Mouse (Mus musculus) adrenal gland, adult 2 months (tissue): ENCODE data around the gene Prap1. TPM values are rescaled to one million over a fixed set of nuclear protein-coding genes. Genes with fewer than 3 reads are reported as not detected.
"Not testable (repeated sequence)": the region's sequence is repeated elsewhere in the genome, so short reads cannot be mapped to it uniquely, and the experiment has no call there.

Experiments used
- DNase-seq: peaks from one replicate; pipeline ENCODE4 v3.0.0; 2021
- polyA plus RNA-seq: library from polyadenylated mRNA; depleted of rRNA; stranded (reverse); fragments of >200 nt; gene quantifications from 2 replicates; pipeline ENCODE4 v1.2.3, GENCODE M21; 2012
- total RNA-seq, 2 experiments: library from RNA; stranded (reverse); gene quantifications; 2 replicates each; pipeline ENCODE4 v1.2.3; 2021

Gene Prap1
- total and polyA plus RNA-seq, 3 experiments: not detected

- DNase-seq: no peak
Observed at GRCm38 (mm10) chr7:140082242-140082678, 10.9 kb upstream of the Prap1 start, which contains the start of gene Caly. Gene Caly, minus strand, starts transcription at chr7:140082548.

DNA sequence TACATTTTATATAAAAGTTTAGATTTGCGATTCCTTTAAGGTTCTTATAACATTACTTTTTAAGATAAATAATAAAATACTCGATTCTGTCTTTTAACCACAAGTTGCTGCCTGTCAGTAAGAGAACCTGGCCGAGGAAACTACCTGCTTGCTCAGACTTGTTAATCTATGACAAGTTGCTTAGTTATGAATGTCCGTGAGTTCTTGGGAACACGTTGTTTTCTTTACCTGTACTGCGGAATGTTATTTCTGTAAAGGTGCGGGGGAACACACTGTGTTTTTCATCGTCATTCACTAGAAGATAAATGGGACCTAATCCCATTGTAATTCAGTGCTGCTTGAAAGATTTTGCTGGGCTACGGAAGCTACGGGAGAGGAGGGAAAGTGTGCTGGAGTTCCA is 2.6 kb upstream of the Prap1 start:
- DNase-seq: no peak

GRCm38 (mm10) chr7:140094954-140095353 is 1.8 kb downstream of the Prap1 start:
- no peak for DNase-seq

DNA sequence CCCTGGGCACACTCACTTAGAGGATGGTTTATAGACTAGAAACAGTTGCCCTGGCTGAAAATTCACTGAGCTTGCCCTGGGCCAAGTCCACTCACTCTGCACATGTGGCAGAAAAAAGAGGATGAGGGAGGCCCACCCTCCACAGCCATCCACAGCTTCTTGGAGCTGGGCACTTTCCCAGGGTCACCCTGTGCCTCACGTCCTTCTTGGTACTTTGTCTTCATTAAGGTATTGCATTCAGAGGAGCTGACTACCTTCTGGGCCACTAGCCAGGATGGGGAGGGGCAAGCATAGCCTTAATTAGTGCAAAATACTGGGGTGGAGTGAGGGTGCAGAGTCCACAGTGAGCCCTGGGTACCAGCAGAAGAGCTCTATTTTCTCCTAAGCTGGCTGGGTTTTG is 2.4 kb downstream of the Prap1 start:
- DNase-seq: no peak

DNA sequence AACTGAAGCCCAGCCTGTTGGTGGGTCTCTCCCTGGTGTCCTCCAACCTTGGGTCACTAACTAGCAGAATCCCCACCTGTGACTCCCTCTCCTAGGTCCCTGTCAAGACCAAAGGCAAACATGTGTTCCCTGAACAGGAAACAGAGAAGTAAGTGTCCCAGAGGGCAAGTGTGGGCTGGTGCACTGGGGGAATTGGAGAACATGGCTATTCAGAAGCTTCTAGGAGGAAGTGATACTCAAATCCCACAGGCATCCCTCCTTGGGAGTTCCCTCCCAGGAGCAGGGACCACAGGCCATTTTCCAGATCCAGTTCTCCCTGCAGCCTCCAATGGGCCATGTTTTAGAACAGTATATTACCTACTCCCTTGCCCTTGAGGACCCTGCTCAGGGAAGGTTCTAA is 2.9 kb downstream of the Prap1 start:
- DNase-seq: no peak

DNA sequence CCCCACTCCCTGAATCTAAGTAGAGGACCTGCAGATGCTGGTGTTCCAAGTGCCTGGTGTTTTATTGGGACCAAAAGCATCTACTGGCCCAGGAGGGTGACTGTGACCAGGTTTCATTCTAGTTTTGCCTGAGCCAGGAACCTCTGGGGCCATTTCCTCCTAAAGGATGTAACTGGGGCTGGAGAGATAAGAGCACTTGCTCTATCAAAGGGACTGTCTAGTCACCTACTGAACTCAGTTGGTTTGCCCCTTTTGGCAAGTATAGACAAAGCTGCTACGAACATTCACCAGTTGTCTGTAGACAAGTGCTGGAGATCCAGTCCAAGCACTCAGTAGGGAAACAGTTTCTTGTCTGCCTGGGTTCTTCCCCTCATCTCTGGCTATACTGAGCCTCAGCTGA is 5.3 kb downstream of the Prap1 start:
- DNase-seq: no peak

- DNase-seq: no peak
Observed at GRCm38 (mm10) chr7:140101498-140101897, 8.3 kb downstream of the Prap1 start.

DNA sequence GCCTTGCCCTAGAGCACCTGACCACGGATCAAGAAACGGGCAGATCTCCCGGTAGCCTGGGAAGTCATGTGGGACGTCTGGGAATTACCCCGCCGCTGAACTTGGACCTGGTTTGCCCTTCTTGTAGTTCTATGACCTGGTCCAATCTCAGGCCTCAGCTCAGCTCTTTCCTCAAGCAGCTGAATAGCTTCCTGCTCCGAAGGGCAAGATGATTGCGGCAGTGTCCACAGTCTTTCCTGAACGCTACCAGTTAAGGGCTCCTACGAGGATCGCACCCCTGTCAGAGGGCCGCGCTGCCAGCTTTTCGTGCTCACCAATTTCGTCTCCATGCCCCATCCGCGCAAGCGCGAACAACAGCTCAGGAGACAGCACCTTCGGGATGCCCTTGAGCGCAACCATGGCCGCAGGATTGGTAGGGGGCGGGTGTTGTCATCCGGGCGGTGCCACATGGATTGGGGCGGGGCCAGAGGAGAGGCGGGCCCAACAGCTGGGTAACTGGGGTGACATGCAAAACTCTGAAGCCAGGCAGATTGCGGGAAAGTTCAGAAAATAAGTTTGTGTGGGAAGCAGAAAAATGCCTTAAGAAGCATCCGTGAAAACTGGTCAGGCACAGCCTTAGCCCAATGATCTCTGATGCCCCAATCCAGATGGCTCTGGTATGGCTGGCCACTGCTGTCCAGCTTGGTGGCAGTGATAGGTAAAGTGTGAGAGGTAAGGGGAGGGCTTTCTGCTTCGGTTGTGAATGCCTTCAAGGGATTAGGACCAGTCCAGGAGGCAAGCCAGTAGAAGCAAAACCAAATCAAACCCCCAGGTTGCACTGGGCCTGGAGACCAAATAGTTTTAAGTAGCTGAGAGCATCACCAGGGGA is 9.0 kb downstream of the Prap1 start, which contains the start of gene Fuom:
Fuom (minus strand) TSS at position 449 of the 868 bp plus-strand sequence.
- DNase-seq: peak; percentile 97

- peak; percentile 73 for DNase-seq
Observed at GRCm38 (mm10) chr7:140104009-140104408, 10.8 kb downstream of the Prap1 start.

DNA sequence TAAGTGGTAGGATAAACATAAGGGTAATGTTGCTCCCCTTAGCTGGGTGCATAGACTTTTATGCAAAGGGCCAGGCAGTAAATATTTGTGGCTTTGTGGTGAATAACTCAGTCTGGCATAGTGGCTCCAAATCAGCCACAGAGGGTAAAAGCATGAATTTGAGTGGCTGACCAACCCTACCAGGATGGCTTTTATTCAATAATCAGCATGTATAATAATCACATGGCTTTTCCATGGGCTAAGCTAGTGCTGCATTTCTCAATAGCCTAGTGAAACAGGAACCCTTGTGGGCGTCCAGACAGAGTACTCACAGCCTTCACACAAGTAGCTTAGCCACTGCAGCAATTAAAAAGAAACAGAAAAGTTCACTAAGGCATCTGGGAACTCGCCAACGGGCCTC is 18.7 kb downstream of the Prap1 start:
- no peak for DNase-seq

GRCm38 (mm10) chr7:140115583-140116328 is 22.6 kb downstream of the Prap1 start, which contains the start of gene Paox:
Gene Paox, plus strand, starts transcription at chr7:140115799.
- DNase-seq: peak; percentile 86

DNA sequence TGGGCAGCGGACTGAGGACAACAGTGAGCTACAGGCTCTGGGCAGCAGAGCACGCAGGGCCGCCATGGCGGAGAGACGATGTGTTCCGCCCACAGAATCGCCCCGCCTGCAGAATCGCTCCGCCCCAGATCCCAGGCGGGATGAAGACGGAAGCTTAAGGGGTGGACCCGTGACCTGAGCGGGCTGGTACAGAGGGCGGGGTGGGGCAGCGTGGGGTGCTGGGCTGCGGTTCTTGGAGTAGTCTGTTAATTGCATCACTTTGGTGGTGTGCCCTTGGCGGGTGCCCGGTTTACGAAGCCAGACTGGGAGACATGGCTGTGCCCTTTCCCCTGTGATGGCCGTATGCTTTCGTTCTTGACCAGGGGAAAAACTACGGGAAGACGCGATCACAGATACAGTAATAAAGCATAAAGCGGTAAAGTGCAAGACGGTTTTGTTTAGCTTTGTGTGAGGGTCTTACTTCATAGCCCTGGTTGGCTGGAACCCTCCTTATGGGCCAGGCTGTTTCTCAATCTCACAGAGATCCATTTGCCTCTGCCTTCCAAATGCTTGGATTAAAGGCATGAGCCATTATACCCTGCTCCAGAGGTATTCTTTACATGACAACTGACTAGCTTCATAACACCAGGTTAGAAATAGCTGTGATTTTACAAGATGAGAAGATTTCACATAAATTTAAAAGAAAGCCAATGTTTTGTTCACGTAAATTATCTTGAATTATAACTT is 23.3 kb downstream of the Prap1 start, which contains the start of gene Echs1:
Echs1 (minus strand) TSS at position 148 of the 726 bp plus-strand sequence.
- peak; percentile 97 for DNase-seq

DNA sequence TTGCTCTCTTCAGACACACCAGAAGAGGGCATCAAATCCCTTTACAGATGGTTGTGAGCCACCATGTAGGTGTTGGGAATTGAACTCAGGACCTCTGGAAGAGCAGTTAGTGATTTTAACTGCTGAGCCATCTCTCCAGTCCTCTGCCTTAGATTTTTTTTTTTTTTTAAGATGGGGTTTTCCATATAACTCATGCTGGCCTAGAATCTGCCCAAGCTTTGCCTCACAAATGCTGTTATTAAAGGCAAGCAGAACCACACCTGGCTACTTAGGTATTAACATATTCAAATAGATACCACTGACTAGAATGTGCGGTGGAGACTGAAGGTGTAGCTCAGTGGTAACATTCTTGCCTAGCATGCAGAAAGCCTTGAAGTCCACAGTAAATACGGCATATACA is 27.3 kb downstream of the Prap1 start:
- no peak for DNase-seq

DNA sequence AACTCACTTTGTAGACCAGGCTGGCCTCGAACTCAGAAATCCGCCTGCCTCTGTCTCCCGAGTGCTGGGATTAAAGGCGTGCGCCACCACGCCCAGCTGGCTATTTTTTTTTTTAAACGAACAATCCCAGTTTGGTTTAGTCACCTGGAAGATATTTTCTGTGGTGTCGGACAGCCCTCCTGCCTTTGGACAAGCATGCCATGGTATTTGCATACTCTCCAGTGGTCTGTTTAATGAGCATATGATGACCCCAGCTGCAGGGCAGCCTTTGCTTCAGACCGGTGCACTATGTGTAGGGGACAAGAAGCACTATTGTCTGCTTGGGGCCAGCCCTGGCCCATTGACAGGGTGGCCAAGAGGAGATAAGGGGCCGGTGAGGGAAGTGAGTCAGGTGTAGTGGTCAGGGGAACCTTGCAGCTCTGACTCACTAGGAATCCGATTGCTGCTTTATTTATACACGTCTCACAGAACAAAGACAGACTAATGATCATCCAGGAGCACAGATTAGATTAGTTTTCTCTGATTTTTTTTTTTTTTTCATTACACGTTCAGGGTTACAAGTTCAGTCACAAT is 28.2 kb downstream of the Prap1 start:
- DNase-seq: no peak

DNA sequence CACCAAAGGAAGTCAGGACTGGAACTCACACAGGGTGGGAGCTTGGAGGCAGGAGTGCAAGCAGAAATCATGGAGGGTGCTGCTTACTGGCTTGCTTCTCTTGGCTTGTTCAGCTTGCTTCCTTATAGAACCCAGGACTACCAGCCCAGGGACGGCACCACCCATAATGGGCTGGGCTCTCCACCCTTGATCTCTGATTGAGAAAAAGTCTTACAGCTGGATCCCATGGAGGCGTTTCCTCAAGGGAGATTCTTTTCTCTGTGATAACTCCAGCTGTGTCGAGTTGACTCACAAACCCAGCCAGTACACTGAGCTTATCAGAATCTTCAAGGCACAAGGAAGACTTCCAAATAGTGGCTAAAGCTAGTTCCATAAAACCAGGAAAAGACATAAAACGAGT is 29.6 kb downstream of the Prap1 start:
- no peak for DNase-seq

DNA sequence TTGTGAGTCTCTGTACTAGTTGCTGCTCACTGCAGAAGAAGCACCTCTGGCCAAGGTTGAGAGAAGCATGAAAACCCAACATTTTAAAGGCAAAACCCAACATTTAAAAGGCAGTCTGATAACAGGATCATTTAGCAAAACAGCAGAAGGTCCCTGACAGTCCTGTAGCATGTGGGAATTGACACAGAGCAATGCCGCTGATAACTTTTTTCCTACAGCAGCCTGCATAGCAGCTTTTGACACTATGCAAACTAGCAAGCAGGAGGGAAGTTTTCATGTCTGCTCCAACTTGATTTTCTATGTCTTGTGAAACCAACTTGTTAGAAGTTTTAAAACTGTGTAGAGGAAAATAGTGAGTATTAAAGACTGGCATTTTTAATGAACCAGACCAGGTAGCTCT is 31.2 kb downstream of the Prap1 start:
- no peak for DNase-seq

GRCm38 (mm10) chr7:140125278-140126021 is 32.3 kb downstream of the Prap1 start:
- DNase-seq: peak; percentile 97

GRCm38 (mm10) chr7:140126022-140126350 is 32.8 kb downstream of the Prap1 start:
- DNase-seq: no peak

- DNase-seq: no peak
Observed at GRCm38 (mm10) chr7:140126934-140127333, 33.7 kb downstream of the Prap1 start.

GRCm38 (mm10) chr7:140127911-140128310 is 34.7 kb downstream of the Prap1 start:
- no peak for DNase-seq

DNA sequence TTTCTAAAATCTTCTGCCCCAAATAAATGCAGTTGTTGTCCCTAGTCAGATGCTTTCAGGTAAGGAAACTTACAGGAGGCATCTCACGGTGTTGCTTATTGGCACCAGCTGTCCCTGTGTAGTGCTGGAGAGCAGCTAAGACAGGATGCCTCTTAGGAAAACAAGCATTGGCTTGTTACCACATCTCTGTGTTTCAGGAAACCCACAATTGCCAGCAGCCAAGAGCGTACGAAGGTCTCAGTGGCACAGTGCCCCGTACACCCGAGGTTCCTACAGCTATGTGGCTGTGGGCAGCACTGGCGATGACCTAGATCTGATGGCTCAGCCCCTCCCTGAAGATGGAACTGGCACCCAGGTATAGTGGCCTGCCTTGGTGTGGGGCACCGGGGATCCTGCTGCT is 39.0 kb downstream of the Prap1 start:
- DNase-seq: not testable (repeated sequence)
